Mouse (Mus musculus) urinary bladder, postnatal 4 days (tissue): Measurements from ENCODE around the gene Selp.

Source experiments
- DNase-seq, 2 experiments: peaks; one replicate each; pipeline ENCODE4 v3.0.0; 2021 to 2022; ENCODE audit warnings: low spot score in 2 of 2

Gene Selp

DNA sequence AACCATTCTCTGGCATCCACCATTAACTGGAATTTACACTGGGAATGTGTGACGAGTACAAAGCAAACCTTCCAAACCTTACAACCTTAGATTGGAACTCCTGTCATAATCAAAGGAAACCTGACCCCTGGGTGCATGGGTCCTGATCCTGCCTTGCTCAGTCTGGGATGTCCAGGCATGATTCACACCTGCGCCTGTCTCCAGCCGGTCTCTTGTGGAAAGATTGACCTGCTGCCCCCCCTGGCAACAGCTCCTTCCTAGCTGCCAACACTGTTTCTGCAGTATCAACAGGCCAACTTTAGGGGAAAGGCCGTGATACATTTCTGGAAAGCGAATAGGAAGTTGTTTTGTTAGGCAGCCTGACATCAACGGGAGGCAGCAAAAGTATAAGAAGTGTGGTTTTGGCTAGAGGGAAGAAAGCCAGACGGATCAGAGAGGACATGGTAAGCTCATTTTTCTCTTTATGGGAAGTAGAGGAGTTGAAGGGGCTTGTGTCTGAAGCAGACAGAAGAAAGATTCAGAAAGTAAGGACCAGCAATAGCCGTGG, at the start of gene Selp:
TSS of gene Selp (plus strand) at position 318 of the 547 bp plus-strand sequence.
- DNase-seq: no peak

DNA sequence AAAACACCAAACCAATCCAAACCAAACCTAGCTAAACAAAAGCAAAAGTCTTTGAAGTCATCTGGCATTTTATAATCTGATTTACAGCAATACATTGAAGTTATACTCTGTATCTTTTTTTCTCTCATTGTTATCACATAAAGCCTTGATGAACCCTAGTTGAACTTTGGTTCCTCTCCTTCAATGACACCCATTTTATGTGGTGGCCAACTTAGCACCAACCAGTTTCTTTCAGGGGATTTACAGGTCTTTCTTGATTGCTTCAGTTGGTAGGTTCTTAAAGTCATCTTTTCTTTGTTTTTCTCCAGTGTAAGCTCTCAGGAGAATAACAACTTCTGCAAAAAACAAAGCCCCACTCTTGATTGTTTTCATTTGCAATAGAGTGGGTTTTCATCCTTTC, 45.8 kb upstream of the Selp start:
- no peak for DNase-seq

DNA sequence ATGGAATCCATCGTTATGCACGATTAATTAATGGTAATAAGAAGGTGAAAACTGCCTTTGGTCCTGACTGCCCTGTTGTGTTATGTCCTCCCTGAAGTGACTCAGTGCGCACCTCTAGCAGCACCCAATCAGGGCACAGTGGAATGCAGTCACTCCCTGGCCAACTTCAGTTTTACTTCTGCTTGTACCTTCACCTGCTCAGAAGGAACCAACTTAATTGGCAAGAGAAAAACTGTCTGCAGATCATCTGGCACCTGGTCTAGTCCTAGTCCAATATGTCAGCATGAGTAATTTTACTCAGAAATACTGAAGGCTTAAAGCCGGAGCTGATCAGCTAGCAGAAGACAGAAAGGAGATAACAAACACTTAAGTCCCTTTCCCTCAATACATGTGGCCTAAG, 44.6 kb upstream of the Selp start:
- no peak for DNase-seq

DNA sequence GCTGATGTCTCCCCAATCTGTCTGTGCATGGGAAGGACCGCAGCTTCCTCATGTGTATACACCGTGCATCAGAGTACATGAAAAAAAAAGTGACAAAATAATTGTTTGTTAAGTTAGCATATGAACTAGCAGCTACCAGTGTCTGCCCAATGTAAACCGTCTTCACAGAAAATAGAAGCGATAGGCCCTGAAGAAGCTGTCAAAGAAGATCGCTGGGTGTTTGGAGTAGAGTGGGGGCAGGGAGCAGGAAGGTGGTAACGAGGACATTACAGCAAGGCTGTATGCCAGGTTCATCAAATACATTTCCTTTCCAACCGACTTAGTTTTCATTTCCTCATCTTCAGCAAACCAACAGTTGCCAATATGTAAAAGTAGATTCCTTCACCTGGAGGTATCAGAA, 44.0 kb upstream of the Selp start:
- no peak for DNase-seq

DNA sequence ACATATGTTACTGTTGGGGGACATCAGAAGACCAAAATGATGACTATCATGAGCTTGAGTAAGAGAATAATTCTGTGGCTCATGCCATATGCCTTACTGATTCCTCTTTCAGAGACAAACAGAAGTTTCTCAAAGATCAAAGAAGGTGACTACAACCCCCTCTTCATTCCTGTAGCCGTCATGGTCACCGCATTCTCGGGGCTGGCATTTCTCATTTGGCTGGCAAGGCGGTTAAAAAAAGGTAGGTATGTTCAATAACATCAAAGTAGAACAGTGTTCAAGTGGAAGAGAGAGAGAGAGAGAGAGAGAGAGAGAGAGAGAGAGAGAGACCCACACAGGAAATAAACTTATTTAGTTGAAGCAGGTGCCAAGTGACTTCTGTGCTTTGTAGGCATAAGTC, 43.1 kb upstream of the Selp start:
- DNase-seq: no peak

DNA sequence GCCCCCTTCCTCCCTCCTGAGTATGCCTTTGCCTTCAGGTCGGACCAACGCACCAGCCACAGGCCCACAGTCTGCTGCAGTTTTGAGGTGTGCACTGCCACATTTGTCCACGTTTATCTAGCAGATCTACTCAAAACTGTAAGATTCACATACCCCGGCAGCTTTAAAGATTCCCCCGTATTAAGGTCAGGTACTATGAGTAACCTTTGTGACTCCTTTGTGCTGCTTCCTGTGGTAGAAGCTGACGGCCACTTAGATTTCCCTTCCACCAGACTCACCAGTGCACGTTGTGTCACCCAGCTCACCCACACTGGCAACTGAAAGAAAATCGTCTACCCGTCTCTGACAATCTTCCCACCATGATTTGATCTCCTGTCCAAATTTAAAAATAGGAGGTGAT, 42.0 kb upstream of the Selp start:
- DNase-seq: no peak

DNA sequence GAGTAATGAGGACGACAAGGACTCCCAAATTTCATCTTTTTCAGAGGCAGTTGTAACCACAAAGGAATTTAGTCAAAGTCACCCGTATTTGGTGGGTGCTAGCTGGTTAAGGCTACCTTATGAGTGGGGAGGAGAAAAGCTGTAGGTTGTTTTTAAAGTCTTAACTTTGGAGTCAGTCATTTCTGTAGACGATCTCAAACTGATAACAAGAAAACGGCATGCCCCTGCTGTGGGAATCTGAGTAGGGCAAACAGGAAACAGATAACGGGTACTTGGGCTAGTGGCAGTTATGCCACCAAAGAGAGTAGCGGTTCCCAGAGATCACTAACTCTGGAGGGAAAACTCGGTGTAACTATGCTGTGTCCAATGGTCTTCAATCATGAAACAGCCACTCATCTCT, 41.3 kb upstream of the Selp start:
- no peak for DNase-seq

DNA sequence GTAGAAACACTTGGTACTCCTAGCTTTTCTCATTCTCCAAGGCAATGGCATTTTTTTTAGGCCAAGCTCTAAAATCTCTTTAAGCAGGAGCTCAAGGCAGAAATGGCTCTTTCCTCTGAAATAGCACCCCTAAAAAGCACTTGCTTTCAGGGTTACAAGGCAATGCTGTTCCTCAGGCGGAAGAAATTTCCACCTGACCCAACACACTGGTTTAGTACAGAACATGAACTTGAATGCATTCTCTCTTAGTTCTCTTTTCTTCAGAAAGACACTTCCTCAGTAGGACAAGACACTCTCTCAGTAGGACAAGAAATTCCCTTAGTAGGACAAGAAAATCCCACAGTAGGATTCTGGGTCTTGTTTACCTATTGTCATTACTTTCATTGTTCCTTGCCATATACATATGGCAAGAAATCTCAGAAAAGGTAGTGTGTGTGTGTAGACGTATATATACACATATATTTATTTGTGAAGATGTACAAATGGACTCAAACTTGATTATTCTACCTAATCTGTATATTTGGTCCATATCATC, 40.4 kb upstream of the Selp start:
- DNase-seq: no peak

DNA sequence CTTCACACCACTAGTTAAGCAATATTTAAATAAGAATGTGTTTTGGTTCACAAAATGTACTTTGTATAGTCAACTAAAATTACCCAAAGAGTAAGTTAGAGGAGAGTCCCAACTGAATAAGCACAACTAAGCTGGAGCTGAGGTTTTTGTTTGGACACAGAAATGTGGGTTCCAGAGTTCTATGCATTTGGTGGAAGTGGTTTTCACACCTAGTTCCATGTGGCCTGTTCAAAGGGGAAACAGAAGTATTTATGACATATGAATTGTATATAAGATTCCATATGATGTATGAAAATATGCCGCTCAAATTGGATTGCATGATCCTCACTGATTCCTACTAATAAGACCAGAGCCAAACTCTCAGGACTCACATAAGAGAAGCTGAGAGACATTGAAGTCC, 39.6 kb upstream of the Selp start:
- DNase-seq: no peak

DNA sequence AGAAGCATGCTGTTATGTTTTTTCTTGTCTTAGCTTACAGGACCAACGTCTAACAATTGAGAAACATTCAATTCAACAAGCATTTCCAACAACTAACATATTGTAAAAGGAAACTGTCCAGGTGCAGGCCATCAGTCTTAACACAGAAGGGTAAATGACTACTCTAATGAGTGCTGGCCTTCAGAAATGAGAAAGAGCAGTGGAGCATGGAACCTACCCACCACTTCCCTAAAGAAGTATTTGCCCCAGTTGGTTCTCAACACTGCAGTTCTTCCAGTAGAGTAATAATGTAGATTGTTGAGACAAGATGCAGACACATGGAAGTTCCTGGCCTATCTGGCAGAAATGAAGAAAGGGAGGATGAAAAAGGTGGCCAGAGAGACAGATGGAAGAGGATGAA, 38.6 kb upstream of the Selp start:
- no peak for DNase-seq

DNA sequence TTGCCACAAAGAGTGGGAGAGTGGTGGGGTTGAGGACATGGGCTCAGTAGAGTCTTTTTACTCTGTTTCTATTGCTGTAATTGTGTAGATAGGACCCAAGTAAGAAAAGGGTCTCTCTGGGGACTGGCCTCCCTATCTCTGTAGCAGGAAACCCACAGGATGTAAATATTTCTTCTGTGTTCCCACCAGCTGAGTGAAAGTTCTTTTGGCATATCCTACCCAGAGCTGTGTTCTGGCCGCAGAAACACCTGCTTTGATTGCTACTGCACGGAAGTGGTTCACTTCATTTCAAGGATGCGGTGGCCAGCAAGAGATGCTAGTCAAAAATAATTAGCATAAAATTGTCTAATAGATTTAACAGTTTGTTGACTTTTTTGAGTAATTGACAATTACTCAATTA, 38.0 kb upstream of the Selp start:
- no peak for DNase-seq

DNA sequence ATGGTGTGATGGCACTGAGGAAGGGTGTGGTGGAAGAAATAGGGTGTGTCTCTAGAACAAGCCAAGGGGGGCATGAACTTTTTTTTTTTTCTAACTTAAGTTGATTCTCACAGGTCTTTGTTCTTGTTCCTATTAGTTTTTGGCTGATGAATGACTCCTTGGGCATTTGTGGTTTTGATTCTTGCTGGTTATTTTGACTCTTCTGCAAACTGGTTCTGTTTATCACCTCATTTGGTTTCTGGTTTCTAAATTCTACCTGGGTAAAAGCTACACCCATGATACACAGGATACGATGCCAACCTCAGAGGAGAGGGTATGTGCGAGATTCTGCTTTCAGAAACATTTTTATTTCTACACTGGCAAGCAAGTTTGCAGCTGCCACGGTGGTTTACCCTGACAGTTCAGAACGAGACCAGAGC, 36.7 kb upstream of the Selp start:
- DNase-seq: no peak

DNA sequence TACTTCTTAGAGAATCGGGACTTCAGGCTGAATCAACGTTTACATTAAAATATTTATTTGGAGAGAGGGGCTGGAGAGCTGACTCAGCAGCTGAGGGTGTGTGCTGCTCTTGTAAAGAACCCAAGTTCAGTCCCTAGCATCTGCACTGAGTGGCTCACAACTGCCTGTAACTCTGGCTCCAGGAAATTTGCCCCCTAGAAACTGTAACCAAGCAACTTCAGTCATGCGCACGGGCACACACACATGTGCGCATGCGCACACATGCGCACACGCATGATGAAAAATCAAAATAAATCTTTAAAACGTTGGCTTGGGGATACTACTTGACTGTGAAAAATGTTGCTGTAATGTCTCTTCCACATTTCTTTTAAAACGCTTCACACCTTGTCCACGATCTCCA, 36.0 kb upstream of the Selp start:
- no peak for DNase-seq

DNA sequence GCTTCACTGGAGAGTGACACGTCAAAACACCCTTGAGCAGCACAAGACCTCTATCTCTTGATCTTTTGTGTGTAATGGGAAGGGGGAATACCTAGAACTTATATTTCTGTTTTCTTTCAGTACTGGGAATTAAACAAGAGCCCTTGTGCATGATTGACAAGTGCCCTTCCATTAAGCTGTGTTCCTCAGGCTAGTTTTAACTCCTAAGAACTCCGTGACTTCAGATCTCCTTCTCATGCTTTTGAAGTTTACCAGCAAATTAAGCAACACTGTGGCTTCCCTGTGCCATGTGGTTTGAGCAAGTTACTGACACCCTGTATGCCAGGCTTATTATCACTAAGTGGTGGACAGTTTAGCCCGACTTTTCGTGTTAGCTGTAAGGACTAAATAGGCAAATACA, 32.0 kb upstream of the Selp start:
- no peak for DNase-seq

DNA sequence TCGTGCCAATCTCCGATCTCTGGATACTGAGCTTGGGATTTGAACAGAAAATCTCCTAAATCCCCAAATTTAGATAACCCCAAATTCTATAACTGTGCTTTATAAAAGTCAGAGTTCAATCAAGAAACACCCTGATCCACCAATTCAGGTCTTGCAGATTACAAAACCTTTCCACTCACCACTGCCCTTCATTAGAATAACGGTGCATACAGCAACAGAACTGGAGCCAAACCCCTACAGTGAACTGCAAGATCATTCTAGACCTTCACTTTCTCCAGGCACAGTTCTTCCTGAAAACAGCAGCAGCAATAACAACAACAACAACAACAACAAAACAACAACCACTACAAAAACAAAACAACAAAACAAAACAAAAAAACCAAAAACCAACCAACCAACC, 28.3 kb upstream of the Selp start:
- DNase-seq: no peak

DNA sequence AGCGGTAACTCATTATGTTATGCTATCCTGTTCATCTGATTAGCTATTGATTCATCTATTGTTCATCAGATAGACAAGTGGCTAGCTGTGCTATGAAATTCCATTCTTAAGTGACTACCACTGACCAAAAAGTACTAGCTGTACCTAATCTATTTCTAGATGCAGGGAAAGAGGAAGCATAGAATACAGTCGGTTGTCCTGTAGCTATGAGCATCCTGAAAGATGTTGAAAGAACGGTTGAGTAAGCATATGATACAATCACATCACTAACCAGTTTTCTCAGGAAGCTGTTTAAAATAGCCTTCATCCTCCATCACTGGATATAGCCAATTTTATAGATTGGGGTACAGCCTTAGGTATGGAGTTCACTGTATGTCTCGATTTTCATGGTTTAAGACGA, 27.2 kb upstream of the Selp start:
- DNase-seq: no peak

DNA sequence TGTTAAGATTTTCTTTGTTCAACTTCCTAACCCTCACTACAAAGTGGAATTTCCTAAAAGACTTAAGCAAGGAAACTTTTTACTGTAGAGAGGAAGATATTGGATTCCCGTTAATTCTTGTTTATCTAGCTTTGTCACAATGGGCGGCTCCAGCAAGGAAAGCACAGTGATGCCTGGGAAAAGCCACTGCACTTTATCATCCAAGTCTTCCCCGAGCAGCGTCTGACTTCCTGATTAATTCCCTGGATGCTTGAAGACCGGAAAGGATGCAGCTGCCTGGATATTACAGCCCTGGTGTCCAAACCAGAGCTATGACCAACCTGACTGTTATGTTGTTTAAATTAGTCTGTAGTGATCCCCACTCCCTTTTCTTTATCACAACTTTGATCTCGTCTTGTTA, 18.3 kb upstream of the Selp start:
- DNase-seq: no peak

DNA sequence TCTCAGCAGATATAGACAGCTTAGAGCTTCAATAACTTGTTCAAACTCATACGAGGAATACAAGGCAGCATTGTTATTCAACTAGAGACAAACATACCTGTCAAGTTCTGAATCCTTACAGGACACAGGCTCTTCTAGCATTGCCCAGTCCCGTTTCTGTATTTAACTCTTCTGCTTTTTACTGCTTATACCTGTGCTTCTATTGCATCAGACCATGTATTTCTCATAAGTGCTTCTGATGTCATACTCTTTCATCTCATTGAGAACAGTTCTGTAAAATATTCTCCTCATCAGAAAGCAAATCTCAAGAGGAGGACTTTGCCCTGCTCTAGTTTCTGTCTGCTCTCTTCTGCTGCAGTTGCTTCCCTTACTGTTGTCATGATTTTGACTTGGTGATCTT, 17.2 kb upstream of the Selp start:
- DNase-seq: no peak

DNA sequence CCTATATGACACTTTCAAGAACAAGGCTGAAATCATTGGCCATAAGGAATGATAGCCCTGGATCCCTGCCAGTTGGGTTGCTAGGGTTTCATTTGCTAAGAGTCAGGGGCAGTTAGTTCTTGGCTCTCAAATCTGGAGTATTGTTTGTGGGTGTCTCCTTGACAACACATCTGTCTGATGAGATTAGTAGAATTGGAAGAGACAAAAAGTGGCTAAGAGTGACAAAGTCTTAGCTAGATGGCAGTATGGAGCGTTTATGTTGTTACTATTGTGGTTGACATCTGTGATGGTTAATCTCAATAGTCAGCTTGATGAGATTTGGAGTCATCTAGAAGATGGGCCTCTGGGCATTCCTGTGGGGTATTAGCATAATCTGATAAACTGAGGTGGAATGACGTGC, 16.7 kb upstream of the Selp start:
- DNase-seq: no peak

DNA sequence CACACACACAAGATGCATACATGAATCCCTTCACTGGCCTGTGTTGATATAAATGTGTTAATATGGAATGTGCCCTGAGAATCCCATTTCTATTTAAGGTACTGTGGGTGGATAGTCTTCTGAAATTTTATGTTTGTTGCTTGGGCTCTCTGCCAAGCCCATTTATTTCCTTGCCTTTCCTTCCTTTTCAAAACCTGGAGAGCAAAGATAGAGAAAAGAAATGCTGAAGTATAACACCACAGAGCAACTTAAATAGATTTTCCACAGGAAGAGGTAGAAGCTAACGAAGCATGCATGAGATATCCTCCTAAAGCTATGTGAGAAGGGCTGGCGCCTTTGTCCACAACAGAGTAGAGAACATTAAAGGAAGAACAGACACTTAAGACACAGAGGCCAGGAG, 5.3 kb upstream of the Selp start:
- no peak for DNase-seq

DNA sequence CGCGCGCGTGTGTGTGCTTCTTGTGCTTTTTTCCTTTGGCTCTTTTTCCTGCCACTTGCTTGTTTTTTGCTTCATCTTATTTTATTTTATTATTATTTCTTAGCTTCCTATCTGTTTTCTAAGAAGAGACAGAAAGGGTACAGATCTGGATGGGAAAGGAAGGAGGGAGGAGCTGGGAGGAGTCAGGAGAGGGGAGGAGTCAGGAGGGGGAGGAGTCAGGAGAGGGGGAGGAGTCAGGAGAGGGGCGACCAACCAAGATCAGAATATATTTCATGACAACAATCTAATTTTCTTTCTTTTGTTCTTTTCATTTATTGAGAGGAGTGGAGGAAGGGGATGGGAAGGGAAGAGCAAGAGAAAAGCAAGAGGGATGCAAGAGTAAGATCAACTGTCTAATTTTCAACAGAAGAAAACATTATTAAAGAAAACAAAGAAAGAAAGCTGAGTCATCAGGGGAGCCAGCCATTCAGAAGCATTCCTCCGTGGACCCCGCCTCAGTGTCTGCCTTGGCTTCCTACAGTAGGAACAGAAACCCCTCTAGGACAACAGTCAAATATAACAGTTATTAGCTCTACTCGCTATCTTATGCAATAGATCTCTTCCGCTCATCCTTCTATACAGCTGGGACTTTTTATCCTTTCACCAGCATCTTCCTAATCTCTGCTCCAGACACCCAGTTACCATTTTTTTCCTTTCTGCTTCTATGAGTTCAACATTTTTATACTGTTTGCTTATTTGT, 4.3 kb upstream of the Selp start:
- DNase-seq: no peak

DNA sequence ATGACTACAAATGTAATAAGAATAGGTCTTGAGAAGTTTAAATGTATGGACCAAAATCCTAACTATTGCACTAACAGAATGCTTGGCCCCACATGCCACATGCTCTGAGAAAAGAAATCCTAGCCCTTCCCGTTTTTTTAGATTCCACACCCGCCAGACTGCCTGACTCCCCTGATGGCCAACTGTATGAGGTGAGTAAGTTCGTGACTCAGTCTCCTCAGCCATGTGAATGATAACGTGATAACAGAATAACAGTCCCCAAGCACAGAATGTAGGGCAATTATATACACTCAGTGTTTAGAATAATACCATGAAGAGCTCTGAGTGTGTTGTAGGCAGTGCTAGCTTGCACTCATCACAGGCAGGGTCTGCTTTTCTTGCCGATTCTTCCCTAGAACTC, 784 bp upstream of the Selp start:
- no peak for DNase-seq

DNA sequence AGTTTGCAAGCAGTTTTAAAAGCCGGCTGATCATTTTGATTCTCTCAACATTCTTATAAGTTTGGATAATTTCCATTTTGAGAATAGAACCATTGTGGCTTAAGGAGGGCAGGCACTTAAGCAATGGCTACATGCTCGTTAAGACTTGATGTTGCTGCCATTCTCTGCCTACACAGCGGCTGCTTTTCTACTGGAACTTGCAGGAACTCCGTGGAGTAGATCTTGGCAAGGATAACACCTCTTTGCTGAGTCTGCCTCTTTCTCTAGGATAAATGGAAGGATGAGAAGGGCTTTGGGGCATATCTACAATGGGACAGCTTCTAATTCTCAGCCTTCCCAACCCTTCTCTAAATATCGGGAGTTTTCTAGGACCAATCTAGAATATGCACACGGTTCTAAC, 583 bp downstream of the Selp start:
- no peak for DNase-seq

DNA sequence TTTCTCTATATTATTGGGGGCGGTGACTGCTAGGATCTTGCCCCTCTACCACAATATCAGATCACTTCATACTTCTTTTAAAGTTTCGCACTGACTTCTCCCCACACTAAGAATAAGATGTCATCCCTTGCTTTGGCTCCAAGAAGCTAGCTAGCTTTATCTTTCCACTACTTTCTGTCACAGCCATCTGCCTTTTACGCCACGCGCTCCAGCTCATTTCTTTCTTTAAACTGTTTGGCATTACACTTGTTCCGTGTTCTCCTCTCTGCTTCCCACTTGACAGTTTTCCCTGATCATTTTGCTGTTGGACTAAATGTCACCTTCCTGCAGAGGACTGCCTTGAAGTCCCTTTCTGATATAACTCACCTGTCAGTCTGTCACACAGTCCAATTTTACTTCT, 2.8 kb downstream of the Selp start:
- DNase-seq: no peak
